Mouse (Mus musculus): ENCODE data around the gene Cracr2a. TPM values are rescaled to one million over a fixed set of nuclear protein-coding genes. Genes with fewer than 3 reads are reported as not detected.

The Cracr2a gene
- total RNA-seq, 2 experiments from 2014 or later = 0.86 to 1.6 TPM

DNA sequence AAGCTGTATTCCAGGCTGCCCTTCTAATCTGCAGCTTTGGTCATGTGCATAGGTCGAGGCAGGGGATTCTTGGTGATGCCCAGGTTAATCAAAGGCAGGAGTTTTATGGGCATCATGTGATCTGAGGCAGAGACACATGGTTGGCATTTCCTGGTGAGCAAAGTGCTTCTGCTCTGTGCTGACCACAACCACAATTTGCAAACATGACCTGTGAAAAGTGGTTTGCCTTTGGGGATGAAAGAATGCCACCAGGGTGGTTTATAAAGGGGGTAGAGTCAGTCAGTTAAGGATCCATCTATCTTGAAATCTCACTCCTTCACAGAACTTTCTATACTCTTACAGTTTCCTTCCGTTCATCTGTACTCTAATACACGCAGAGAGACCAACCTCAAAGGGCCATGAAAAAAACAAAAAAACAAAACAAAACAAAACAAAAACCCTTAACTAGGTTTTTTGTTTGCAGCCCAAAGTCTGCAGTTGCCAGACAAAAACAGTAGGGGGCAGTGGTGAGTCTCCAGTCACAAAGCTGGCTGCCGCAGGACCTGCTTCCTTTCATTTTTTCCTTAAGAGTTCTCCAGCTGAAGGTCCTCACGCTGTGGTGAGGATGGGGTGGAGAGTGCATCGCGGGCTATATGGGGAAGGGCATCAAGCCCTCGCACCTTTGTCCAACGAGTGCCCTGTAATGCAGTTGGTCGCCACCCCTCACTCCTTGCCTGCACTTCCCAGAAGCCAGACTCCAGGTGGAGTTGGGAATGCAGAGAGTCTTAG lies 56.3 kb downstream of the Cracr2a start:
- peak; percentile 5 to 31 for DNase-seq
- intact Hi-C loops (cut with DNase I) = loop anchor here (2.0 kb wide), 2 partner anchors 303 to 329 kb away; no protein-coding TSS in a partner anchor

- intact Hi-C loops (cut with DNase I) = loop anchor here (2.0 kb wide), 1 partner anchor 302 kb away; no protein-coding TSS in a partner anchor
- no peak for DNase-seq
These were observed 57.5 kb downstream of the Cracr2a start for GRCm38 (mm10) chr6:127618686-127619085.

GRCm38 (mm10) chr6:127625135-127625534 lies 64.0 kb downstream of the Cracr2a start:
- DNase-seq = peak; percentile 43 to 62
- intact Hi-C loops (cut with DNase I) = loop anchor here (2.0 kb wide), 1 partner anchor 82 kb away; no protein-coding TSS in a partner anchor

GRCm38 (mm10) chr6:127627453-127627852 lies 66.3 kb downstream of the Cracr2a start:
- DNase-seq = no peak
- intact Hi-C loops (cut with DNase I) = no loop called here

DNA sequence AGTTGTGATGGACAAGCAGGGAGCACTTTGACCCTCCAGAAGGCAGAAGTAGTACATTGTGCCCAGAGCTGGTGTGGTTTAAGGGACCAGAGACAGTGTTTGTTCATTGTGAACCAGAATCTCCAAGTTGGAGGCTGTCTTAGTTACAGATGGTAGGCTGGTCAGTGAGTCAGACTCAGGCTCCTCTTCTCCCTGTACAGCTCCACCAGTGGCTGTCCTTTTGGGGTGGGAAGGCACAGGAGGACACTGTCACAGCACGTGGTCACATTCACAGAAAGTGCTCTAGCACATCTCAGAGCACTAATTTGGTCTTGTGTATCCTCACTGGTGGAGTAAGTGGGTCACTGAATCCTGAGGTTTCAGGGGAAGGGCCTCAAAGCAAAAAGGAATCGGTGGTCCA lies 68.1 kb downstream of the Cracr2a start:
- intact Hi-C loops (cut with DNase I) = no loop called here
- no peak for DNase-seq

DNA sequence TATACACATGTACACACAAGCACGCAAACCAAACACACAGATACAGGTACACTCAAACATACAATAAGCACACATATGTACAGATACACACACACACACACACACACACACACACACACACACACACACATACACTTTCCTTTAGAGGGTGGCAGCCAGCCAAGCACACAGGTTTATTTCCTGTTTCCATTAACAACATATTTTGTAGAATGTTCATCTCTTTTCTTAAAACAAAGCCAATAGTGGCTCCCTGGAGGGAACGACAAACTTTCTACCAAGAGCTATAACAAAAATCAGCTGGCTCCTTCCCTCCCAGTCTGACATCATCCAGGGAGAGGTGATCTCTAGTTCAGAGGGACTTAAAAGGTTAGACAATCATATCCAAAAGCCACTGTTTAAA lies 73.7 kb downstream of the Cracr2a start:
- DNase-seq = no peak
- intact Hi-C loops (cut with DNase I) = no loop called here

DNA sequence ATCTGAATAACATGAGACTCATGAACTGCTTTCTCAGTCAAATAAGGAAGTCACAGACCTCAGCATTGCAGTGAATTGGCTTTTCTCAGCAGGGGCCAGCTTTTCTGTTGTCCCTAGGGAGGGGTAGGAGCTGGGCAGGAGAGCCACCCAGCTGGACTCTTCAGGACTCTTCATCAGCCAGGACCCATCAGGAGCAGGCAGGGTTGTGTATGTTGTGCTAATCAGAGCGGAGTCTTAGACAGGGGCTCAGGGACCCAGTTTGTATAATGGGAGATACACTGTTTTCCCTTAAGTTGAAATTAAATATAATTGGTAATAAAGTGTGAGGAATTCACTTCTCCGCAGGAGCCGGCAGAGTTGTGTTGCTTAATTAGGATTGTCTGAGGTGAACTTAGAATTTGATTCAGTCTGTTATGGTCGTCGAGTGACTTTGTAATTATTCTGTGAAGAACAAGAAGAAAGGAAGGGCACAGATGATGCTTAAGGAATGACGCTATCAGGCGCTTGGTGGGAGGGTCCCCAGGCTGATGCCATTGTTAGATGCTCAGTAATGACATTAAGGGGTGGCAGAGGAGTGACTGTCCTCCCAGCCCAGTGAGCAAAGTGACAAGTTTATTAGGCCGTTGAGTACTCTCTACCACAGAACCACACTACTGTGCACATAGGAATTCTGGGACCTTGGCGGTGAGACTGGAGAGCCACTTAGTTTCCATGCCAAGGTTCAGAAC lies 74.5 kb downstream of the Cracr2a start:
- DNase-seq = no peak
- intact Hi-C loops (cut with DNase I) = no loop called here

DNA sequence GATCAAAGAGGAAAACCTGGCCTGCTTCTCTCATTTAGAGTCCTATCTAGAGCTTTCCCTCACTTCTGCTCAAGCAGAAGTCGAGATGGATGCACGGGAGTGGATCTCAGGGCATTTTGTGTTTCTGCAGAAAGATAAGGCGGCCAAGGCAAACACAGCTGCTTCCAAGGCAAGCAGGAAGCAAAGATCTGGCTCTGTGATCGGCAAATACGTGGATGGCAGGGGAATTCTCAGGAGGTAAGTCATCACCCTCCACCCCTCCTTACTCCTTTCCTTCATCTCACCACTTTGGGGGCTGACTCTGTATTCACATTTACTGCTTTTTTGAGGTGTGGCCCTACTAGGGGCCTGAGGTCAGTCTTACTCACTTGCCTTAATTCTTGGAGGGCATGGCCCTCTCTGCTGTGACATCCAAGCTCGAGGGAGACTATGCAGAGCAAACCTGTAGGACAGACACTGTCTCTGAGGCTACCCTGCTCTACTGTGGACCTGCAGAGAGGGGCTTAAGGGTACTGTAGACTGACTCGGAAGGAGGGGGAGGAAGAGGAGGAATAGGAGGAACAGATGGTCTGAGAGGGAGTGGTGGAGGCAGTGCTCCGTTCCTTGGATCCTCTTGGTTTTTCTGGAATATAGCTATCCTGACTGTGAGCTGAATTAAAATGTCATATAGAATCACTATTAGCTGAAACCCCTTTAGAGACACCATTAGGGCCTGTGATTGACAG lies 80.1 kb downstream of the Cracr2a start:
- intact Hi-C loops (cut with DNase I) = no loop called here
- DNase-seq = no peak

DNA sequence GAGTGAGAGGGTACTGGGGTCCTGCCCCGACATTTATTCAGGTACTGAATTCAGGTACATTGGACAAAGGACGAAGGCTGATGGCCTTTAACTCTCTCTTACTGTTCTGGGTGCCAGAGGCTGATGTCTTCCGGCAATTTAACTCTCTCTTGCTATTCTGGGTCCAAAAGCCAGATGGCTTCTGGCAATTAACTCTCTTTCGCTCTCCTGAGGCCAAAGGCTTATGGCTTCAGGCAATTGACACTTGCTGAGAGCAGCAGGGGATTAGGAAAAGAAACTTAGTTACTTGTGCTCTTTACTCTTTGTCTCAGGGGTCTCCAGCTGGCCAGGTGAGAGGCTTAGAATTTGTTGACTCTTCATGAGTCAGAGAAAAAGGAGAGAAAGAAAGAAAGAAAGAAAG lies 94.8 kb downstream of the Cracr2a start:
- DNase-seq = no peak
- intact Hi-C loops (cut with DNase I) = no loop called here

DNA sequence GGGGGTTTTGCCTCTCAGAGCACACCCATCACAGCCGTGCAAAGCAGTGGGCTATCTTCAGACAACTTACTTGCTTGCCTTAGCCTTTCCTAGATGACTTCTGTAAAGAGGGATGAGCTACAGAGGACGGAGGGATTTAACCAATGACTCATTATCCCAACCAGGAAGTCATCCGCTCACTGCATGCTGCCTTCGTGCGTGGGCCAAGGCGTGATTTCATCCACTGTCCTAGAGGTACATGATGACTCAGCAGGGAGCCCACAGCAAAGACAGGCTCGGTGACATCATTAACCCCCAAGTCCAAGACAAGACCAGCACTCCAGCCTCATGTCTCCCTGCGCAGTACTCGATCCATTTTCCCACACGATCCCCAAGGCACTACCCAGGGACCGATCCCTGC lies 96.0 kb downstream of the Cracr2a start:
- intact Hi-C loops (cut with DNase I) = no loop called here
- no peak for DNase-seq

- no peak for DNase-seq
- intact Hi-C loops (cut with DNase I) = no loop called here
These were observed 98.3 kb downstream of the Cracr2a start for GRCm38 (mm10) chr6:127659472-127659871.

DNA sequence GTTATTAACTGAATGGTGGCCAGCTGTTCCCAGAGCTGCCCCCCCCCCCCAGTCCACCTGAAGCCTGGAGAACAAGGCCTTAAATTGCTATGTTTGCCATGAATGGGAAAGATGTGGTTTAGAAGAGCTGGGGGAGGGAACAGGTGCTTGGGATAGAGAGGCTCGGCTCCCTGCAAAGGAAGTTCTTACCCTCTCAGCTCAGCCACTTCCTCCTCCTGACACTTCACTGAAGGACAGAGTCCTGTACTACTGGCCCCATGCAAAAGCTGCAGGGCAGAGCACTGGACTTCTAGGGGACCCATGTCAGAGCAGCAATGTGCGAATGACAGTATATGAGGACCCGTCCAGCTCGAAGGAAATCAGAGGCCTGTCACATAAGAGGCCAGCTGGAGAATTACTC lies 98.8 kb downstream of the Cracr2a start:
- no peak for DNase-seq

DNA sequence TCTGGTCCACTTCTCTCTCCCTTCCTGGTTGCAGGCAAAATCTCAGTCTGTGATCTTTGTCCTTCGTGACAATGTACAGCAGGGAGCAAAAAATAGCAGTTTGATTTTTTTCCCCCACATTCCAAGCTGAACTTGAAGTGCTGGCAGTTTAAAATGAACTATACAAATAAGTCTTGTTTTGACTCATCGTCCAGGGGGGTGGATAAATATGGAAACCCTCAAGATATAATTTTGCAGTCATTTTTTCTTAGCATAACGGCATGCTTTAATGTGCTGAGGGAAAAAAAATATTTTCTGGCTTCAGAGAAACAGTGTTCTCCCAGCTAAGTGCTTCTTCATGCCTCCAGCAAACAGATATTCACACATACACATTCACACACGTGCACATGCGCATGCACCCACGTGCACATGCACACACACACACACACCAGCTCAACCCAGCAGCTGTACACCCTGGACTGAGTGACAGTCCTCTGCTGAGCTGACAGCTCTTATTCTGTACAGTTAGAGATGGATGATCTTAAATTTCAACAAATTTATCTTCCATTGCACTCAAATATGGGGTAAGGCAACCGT lies 100.7 kb downstream of the Cracr2a start:
- DNase-seq = no peak
- intact Hi-C loops (cut with DNase I) = no loop called here

More for the DNA sequence above, 98.8 kb downstream of the Cracr2a start:
- intact Hi-C loops (cut with DNase I) = no loop called here

GRCm38 (mm10) chr6:127663263-127663662 lies 102.1 kb downstream of the Cracr2a start:
- intact Hi-C loops (cut with DNase I) = no loop called here
- DNase-seq = no peak

GRCm38 (mm10) chr6:127669313-127669712 lies 108.2 kb downstream of the Cracr2a start:
- intact Hi-C loops (cut with DNase I) = no loop called here
- DNase-seq = no peak

DNA sequence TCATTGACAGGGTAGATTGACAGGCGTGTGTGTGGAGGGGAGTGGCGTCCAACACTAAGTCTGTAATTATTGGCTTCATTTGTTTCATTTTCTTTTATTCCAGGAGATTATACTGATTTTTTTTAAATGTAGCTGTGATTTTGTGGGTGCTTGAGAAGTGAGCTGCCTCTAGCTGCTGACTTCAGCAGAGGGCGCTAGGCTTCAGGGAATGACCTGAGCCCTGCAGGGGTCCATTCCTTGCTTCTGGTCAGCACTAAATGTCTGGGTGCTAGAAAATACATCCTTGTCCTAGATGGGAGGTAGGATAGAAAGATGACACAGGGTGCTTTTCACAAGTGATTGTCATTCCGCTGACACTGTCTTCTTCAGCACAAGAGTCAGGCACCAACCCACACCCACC lies 108.9 kb downstream of the Cracr2a start:
- intact Hi-C loops (cut with DNase I) = no loop called here
- no peak for DNase-seq

DNA sequence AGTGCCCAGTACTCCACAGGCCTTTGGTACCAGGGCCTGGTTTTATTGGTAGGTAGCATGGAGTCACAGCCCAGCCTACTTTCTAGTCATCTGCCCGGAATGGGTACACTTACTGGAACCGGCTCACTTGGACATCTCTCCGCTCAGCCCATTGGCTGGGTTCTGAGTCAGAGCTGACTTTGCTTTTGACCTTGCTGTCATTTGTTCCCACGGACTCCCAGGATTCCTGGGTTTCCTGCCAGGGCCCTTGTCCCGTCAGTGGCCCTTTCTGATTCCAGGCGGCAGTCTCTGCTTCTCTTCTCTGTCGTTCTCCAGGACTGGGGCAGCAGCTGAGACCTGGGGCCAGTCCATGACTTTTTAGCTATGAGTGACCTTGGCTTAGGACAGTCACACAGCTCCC lies 110.9 kb downstream of the Cracr2a start:
- DNase-seq = peak in 1 of 2 experiments; percentile 3
- intact Hi-C loops (cut with DNase I) = no loop called here

GRCm38 (mm10) chr6:127676866-127677265 lies 115.7 kb downstream of the Cracr2a start:
- intact Hi-C loops (cut with DNase I) = no loop called here
- no peak for DNase-seq

DNA sequence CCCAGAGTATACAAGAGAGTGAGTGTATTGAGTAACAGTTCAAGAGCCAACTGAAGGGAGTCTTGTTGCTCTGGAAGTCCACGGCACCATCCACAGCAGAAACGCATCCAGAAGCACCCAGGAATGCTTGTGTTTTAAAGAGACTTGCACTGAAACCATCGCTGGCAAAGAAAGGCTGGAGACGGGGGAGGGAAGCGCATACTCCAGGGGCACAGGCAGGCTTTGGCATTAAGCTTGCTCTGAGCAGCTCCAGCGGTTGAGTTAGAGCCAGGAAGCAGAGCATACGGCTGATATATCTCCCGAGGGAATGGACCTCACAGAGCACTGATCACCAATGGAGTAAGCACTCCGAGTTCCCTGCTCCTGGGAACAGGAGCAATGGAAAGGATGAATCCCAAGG lies 117.2 kb downstream of the Cracr2a start:
- intact Hi-C loops (cut with DNase I) = no loop called here
- no peak for DNase-seq

GRCm38 (mm10) chr6:127678998-127679397 lies 117.9 kb downstream of the Cracr2a start:
- intact Hi-C loops (cut with DNase I) = no loop called here
- DNase-seq = no peak

DNA sequence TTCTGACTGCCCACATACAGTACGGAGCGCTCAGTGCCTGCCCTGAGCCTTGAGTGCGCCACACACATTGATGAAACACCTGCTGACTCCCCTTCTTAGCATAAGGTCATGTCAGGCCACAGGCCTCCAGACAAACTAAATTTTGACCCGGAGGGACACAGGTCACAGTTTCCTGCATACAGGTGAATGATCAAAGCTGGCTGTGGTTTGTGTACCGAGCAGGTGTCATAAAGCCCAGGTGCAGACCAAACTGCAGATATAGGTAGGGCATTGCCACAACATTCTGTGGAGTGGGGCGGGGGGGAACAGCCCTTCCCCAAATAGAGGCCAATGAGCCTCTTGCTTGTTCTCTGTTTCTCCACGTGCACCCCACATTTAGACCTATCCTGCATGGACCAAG lies 119.6 kb downstream of the Cracr2a start:
- DNase-seq = no peak
- intact Hi-C loops (cut with DNase I) = no loop called here

All from heart, postnatal 36 days (tissue).